Mouse (Mus musculus) embryonic facial prominence, embryonic 13.5 days (tissue): ENCODE results near the gene Apbb1ip. TPM values are rescaled to one million over a fixed set of nuclear protein-coding genes. Genes with fewer than 3 reads are reported as not detected.

ENCODE experiments used
- ATAC-seq: fragments of 200-750 bp; cut with Nextera tagmentation; 2 replicates; pipeline ENCODE4 v1.8.0; 2017; ENCODE audit warnings: low read depth; ENCODE audit not compliant: insufficient number of reproducible peaks, insufficient read depth, low FRiP score, low TSS enrichment
- H3K27ac ChIP-seq: fragments of 300-500 bp; sonication (generic); 2 replicates; pipeline ENCODE4 v1.5.1; 2015; ENCODE audit warnings: moderate library complexity, mild to moderate bottlenecking, inconsistent platforms
- H3K27me3 ChIP-seq: fragments of 300-500 bp; sonication (generic); 2 replicates; pipeline ENCODE4 v1.6.1; 2015; ENCODE audit warnings: mild to moderate bottlenecking, inconsistent platforms
- H3K36me3 ChIP-seq: fragments of 300-500 bp; sonication (generic); 2 replicates; pipeline ENCODE4 v1.6.1; 2015; ENCODE audit warnings: mild to moderate bottlenecking, inconsistent platforms
- H3K4me1 ChIP-seq: fragments of 300-500 bp; sonication (generic); 2 replicates; pipeline ENCODE4 v1.6.1; 2015; ENCODE audit warnings: inconsistent platforms
- H3K4me2 ChIP-seq: fragments of 300-500 bp; sonication (generic); 2 replicates; pipeline ENCODE4 v1.6.1; 2015; ENCODE audit warnings: moderate library complexity, mild to moderate bottlenecking, inconsistent platforms
- H3K4me3 ChIP-seq: fragments of 300-500 bp; sonication (generic); 2 replicates; pipeline ENCODE4 v1.5.1; 2015; ENCODE audit warnings: mild to moderate bottlenecking, inconsistent platforms
- H3K9ac ChIP-seq: fragments of 300-500 bp; sonication (generic); 2 replicates; pipeline ENCODE4 v1.6.1; 2015; ENCODE audit warnings: mild to moderate bottlenecking, inconsistent platforms
- H3K9me3 ChIP-seq: fragments of 300-500 bp; sonication (generic); 2 replicates; pipeline ENCODE4 v1.6.1; 2016; ENCODE audit warnings: inconsistent platforms
- WGBS: fragments of 180-500 bp; shearing (Covaris S2); methylation state at CpG from one replicate; pipeline ENCODE4 v1.1.7; 2015; ENCODE audit warnings: mixed read lengths; 5-methylcytosine and 5-hydroxymethylcytosine counted together
- polyA plus RNA-seq: library from polyadenylated mRNA; unstranded; fragments of >200 nt; fragmentation: Nextera tagmentation; extraction: Ambion mirVana; gene quantifications from 2 replicates; pipeline ENCODE4 v1.2.1, GENCODE M21; 2015

Gene Apbb1ip
- polyA plus RNA-seq, 1 experiment from 2014 or later = 4.5 TPM

- Histone ChIP-seq H3K4me3 (no peak overlapping the region), H3K27ac (no peak overlapping the region)
- no peak for ATAC-seq
Observed at GRCm38 (mm10) chr2:22796487-22796886, 22.6 kb downstream of the Apbb1ip start.

GRCm38 (mm10) chr2:22799430-22800041 is 25.6 kb downstream of the Apbb1ip start:
- Histone ChIP-seq H3K9me3 (no peaks in the 10 kb centered on the region; the same call in 1 of the 2 replicates), H3K4me1 (no peaks in the 10 kb centered on the region), H3K4me3 (no peak overlapping the region), H3K4me2 (no peak overlapping the region), H3K36me3 (no peaks in the 10 kb centered on the region), H3K27me3 (no peaks in the 10 kb centered on the region), H3K9ac (no peak overlapping the region), H3K27ac (no peak overlapping the region)
- 78% methylated on average over 2 of the region's 2 CpGs for WGBS
- ATAC-seq = no peak

More at GRCm38 (mm10) chr2:22796487-22796886, 22.6 kb downstream of the Apbb1ip start:
- no peaks in the 10 kb centered on the region for H3K36me3 ChIP-seq
- H3K4me2 ChIP-seq = no peak overlapping the region
- H3K9ac ChIP-seq = no peak overlapping the region
- no peaks in the 10 kb centered on the region for H3K27me3 ChIP-seq
- H3K4me1 ChIP-seq = no peaks in the 10 kb centered on the region
- H3K9me3 ChIP-seq = no peaks in the 10 kb centered on the region; the same call in 1 of the 2 replicates

DNA sequence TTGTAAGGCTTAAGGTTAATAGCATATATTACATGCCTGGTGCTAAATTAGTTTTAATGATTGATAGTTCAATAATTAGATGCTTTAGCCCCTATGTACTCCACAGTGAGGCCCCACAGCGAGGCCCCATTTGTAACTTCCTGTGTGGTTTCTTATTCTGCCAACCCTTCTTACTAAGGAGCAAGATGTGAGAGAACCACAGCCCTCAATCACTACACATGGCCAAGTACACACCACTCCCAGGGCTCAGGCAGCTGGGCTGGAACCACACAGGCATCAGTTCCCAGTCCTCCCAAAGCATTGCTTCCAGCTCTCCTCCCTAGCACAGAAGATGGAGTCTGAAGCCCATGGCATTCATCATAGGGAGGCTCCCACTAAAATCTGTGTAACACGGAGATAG is 31.7 kb downstream of the Apbb1ip start:
- Histone ChIP-seq H3K4me3 (no peak overlapping the region), H3K4me1 (no peaks in the 10 kb centered on the region), H3K9me3 (no peaks in the 10 kb centered on the region), H3K9ac (no peak overlapping the region), H3K4me2 (no peak overlapping the region), H3K36me3 (no peaks in the 10 kb centered on the region), H3K27ac (no peak overlapping the region), H3K27me3 (no peaks in the 10 kb centered on the region)
- ATAC-seq = no peak
- 79% methylated on average over 2 of the region's 2 CpGs for WGBS

DNA sequence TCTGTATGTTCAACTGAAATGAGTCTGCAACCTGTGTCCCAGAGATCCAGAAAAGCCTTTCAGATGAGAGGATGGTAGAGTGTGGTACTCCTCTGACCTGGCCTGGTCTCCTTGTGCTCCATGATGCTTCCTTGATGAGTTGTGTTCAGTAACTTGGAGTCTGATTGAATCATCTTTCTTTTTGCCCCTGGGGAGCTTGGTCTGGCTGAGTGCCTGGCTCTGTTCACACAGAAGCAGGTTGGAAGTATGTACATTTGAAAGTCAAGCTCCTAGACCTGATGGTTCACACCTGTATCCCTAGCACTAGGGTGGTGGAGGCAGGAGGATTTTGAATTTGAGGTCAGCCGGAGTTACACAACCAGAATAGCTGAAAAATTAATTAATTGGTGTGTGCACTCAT is 32.7 kb downstream of the Apbb1ip start:
- no peak for ATAC-seq
- H3K9ac ChIP-seq = no peak overlapping the region
- H3K9me3 ChIP-seq = no peaks in the 10 kb centered on the region
- H3K27ac ChIP-seq = no peak overlapping the region
- 81% methylated on average over 1 of the region's 1 CpGs for WGBS
- H3K27me3 ChIP-seq = no peaks in the 10 kb centered on the region
- no peak overlapping the region for H3K4me2 ChIP-seq
- H3K36me3 ChIP-seq = no peaks in the 10 kb centered on the region
- no peaks in the 10 kb centered on the region for H3K4me1 ChIP-seq
- H3K4me3 ChIP-seq = no peak overlapping the region

- Histone ChIP-seq H3K27me3 (no peaks in the 10 kb centered on the region), H3K4me3 (no peak overlapping the region), H3K9ac (no peak overlapping the region), H3K36me3 (no peaks in the 10 kb centered on the region), H3K27ac (no peak overlapping the region), H3K4me2 (no peak overlapping the region), H3K4me1 (no peaks in the 10 kb centered on the region), H3K9me3 (no peaks in the 10 kb centered on the region)
- 33% methylated on average over 1 of the region's 1 CpGs for WGBS
- no peak for ATAC-seq
Observed at GRCm38 (mm10) chr2:22807312-22807711, 33.4 kb downstream of the Apbb1ip start.

DNA sequence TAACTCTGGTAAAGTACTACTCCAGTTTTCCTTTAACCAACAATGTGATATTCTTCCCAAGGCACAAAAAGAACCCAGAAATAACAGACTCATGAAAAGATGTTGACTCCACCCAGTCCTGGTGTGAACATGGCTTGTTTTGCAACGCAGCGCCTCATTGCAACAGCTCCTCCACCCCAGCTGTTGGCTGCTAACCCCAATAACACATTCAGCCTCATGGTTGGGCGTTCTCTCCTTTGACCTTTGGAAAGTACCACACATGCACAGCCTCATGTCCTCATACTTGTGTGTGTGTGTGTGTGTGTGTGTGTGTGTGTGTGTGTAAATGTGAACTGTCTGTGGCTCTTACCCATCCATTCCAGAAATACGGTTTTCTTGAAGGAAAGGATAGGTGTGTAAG is 37.0 kb downstream of the Apbb1ip start:
- no peaks in the 10 kb centered on the region for H3K36me3 ChIP-seq
- ATAC-seq = no peak
- H3K4me3 ChIP-seq = no peak overlapping the region
- no peak overlapping the region for H3K9ac ChIP-seq
- no peaks in the 10 kb centered on the region for H3K4me1 ChIP-seq
- H3K27ac ChIP-seq = no peak overlapping the region
- no peak overlapping the region for H3K4me2 ChIP-seq
- H3K9me3 ChIP-seq = no peaks in the 10 kb centered on the region
- WGBS = 87% methylated on average over 4 of the region's 4 CpGs
- H3K27me3 ChIP-seq = no peaks in the 10 kb centered on the region

GRCm38 (mm10) chr2:22811466-22811865 is 37.6 kb downstream of the Apbb1ip start:
- Histone ChIP-seq H3K27me3 (no peaks in the 10 kb centered on the region), H3K4me1 (no peaks in the 10 kb centered on the region), H3K9me3 (no peaks in the 10 kb centered on the region), H3K4me2 (no peak overlapping the region), H3K9ac (no peak overlapping the region), H3K4me3 (no peak overlapping the region), H3K27ac (no peak overlapping the region), H3K36me3 (no peaks in the 10 kb centered on the region)
- ATAC-seq = no peak
- WGBS = 81% methylated on average over 8 of the region's 8 CpGs

DNA sequence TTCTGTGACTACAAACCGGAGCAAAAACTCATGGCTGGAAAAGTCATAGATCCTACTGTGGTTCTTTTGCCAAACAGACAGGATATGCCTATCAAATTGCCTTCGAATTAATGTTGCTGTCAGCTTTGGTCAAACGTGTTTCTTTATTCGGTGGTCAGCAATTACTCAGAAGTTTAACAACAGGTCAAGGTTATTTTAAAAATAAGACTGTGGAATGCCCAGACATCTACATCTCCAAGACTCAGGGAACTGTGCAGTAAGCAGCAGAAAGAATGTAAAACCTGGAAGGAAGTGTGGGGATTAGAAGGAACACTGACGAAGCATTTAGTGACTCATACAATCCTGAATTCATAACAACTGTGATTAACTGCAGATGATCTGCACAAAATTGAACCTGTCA is 40.0 kb downstream of the Apbb1ip start:
- Histone ChIP-seq H3K27ac (no peak overlapping the region), H3K36me3 (no peaks in the 10 kb centered on the region), H3K27me3 (no peaks in the 10 kb centered on the region), H3K4me1 (no peaks in the 10 kb centered on the region), H3K9ac (no peak overlapping the region), H3K4me3 (no peak overlapping the region), H3K9me3 (no peaks in the 10 kb centered on the region), H3K4me2 (no peak overlapping the region)
- WGBS = 63% methylated on average over 5 of the region's 5 CpGs
- ATAC-seq = no peak

- ATAC-seq = no peak
- Histone ChIP-seq H3K27ac (no peak overlapping the region), H3K27me3 (no peaks in the 10 kb centered on the region), H3K9me3 (no peaks in the 10 kb centered on the region), H3K9ac (no peak overlapping the region), H3K4me3 (no peak overlapping the region), H3K36me3 (no peaks in the 10 kb centered on the region), H3K4me1 (no peaks in the 10 kb centered on the region), H3K4me2 (no peak overlapping the region)
- WGBS = 95% methylated on average over 2 of the region's 2 CpGs
Observed at GRCm38 (mm10) chr2:22815674-22816073, 41.8 kb downstream of the Apbb1ip start.

DNA sequence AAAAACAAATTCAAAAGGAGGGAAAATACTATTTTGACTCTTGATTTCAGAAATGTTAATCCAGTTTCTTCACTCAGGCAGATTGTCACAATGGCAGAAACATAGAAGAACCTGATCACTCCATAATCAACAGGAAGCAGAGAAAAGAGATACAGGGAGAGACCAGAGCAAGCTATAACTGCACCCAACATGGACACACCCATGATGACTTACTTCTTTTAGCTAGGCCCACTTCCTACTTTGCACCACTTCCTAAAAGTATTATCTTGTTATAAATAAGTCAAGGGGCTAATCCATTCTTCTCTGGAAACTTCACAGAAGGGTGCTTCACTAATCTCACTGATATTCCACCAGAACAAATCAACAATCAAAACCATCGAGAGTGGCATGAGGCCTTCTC is 42.3 kb downstream of the Apbb1ip start:
- Histone ChIP-seq H3K36me3 (no peaks in the 10 kb centered on the region), H3K27ac (no peak overlapping the region), H3K27me3 (no peaks in the 10 kb centered on the region), H3K4me2 (no peak overlapping the region), H3K4me1 (no peaks in the 10 kb centered on the region), H3K9ac (no peak overlapping the region), H3K9me3 (no peaks in the 10 kb centered on the region), H3K4me3 (no peak overlapping the region)
- 60% methylated on average over 1 of the region's 1 CpGs for WGBS
- ATAC-seq = no peak

- Histone ChIP-seq H3K27ac (no peak overlapping the region), H3K4me2 (no peak overlapping the region), H3K36me3 (no peaks in the 10 kb centered on the region), H3K27me3 (no peaks in the 10 kb centered on the region), H3K4me3 (no peak overlapping the region), H3K4me1 (no peaks in the 10 kb centered on the region), H3K9me3 (no peaks in the 10 kb centered on the region), H3K9ac (no peak overlapping the region)
- WGBS = 76% methylated on average over 2 of the region's 2 CpGs
- ATAC-seq = no peak
Observed at GRCm38 (mm10) chr2:22822293-22822692, 48.4 kb downstream of the Apbb1ip start.

DNA sequence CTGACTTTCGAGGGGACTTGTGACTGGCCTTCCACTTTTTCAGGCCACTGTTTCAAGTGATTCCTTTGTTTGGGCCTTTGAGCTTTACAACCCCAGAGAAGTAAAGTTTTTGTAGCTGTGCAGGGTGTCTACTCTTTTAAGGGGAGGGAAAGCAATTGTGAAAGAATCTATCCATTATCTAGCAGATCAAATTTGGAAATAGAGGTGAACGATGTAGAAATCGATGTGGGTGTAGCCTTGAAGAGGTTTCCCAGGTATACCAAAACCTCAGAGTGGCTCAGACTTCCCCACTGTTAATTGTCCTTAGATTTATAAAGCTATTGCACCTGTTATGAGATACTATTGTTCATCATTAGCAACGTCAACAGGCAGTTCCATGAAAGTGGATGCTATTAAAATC is 71.6 kb downstream of the Apbb1ip start:
- Histone ChIP-seq H3K4me1 (no peaks in the 10 kb centered on the region), H3K4me3 (no peak overlapping the region), H3K9ac (no peak overlapping the region), H3K4me2 (no peak overlapping the region), H3K36me3 (no peaks in the 10 kb centered on the region), H3K27me3 (no peaks in the 10 kb centered on the region), H3K27ac (no peak overlapping the region), H3K9me3 (no peaks in the 10 kb centered on the region)
- 81% methylated on average over 4 of the region's 4 CpGs for WGBS
- ATAC-seq = no peak

DNA sequence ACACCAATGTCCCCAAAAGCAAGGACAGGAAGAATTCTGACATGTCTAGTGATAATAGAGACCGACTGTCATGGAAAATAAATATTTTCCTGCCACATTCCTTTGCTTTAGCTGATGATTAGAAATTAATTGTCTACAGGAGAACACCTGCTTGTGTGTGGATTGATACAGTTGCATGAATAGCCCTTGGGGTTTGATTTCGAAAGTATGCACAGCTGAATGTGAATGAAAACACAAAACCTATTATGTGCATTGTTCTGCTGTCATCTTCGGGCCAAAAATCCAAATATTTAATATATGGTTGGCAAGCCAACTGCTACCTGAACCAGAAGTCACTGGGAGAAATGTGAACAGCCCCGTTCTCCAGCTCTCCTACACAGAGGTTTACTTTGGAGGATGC is 78.0 kb downstream of the Apbb1ip start:
- Histone ChIP-seq H3K27me3 (no peaks in the 10 kb centered on the region), H3K4me1 (no peaks in the 10 kb centered on the region), H3K4me2 (no peak overlapping the region), H3K9ac (no peak overlapping the region), H3K4me3 (no peak overlapping the region), H3K27ac (no peak overlapping the region), H3K36me3 (no peaks in the 10 kb centered on the region), H3K9me3 (no peaks in the 10 kb centered on the region)
- 74% methylated on average over 4 of the region's 4 CpGs for WGBS
- no peak for ATAC-seq
